Mouse (Mus musculus): ENCODE measurements around the gene Stub1. TPM values are rescaled to one million over a fixed set of nuclear protein-coding genes. Genes with fewer than 3 reads are reported as not detected.
A peak's percentile ranks its signal among the peaks of the same experiment; 100 is the strongest.

Gene Stub1
- total RNA-seq, 2 experiments from 2014 or later, result 163 to 164 TPM

DNA sequence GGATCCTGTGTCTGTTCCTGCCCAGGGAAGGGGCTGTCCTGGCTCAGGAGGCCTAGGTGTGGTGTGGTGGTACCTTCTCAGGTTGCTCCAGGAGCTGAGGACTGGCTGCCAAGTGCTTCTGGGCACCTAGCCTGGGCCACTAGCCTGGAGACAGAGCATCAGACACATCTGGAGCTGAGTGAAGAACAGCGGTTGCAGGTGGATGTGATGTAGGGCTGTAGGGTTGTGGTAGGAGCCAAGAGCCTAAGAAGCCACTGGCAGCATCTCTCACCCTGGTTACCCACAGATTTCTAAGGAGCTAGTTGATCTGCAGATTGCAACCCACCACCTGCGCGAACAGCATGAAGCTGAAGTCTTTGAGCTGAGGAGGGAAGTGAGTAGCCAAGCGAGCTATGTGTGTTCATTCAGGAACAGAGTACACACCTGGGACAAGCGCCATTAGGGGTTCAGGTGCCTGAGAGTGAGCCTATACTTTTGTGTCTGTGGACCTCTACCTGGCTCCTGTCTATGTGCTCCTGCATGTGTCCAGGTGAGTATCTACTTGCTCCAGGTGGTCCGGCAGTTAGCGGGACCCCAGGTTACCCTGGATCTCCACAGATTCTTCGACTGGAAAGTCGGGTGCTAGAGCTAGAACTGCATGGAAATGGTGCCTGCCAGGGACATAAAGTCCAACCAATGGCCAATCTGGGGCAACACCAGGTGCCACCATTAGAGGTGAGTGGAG, 46.3 kb downstream of the Stub1 start:
- DNase-seq, result no peak

DNA sequence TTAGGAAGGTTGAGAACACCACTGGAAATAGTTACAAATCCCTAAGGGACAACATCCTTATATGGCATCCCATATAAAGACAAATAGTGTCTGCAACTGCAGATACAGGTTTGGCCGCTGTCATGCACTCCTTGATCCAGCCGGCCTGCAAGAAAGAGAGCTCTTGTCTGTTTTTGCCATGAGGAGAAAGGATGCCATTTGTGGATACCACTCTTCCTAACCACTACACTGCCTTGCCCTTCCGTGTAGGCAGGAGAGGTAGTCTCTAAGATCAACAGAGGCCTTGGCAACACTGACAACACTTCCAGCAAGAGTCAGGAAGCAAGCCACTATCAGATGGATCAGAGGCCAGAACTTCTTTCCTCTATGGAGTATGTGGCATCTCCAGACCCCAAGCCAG, 46.9 kb downstream of the Stub1 start, which contains the start of gene Ccdc78:
Ccdc78 (plus strand) TSS at position 301 of the 400 bp plus-strand sequence.
- DNase-seq, result no peak

DNA sequence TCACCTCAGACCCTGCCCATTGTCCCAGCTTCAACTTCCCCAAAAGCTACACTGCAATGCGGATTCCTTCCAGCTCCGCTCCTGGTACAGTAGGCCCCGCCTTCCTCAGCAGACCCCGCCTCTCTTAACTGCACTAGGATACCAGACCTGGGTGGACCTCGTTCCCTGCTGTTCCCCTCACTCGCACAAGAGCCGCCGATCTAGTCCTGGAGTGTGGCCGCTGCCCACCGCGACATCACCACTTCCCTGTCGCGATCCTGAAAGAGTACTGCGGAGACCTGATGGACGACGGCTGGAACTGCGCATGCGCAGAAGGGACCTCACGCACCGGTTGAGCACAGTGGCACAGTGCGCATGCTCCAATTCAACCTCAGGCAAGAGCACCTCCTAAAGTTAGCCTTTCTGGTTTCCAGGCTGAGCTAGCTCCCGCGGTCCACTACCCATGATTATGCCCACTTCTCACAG, 47.9 kb downstream of the Stub1 start, which contains the start of gene Haghl:
Haghl (minus strand) TSS at position 393 of the 465 bp plus-strand sequence.
- DNase-seq, result peak; percentile 94 to 95

- DNase-seq, result no peak
These were observed 49.2 kb downstream of the Stub1 start for GRCm38 (mm10) chr17:25783861-25784574.

GRCm38 (mm10) chr17:25783086-25783485, 50.1 kb downstream of the Stub1 start:
- peak in 1 of 2 experiments; percentile 26 for DNase-seq

DNA sequence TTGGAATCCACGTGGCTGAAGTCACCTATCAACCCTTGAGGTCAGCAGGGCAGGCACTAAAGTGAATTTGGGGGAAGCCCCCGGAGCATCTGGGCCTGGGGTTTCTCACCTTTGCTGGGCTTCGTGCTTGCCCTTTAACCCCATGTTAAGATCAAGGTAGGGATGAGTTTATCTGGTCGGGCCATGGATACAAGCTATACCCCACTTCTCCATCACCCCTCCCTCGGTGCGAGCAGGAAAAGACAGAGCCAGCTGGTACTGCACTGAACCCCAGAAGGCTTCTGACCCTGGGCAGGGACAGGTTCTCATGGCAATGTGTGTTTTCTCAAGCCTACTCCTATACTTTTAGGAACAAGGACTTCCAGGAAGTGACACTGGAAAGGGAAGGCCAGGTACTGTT, 51.9 kb downstream of the Stub1 start:
- DNase-seq, result no peak

Small RNA genes within 50 kb of the gene (microRNA-seq; reads per million reads assigned to microRNA genes)
- gene Mir3082 (1.7 to 2.7 reads per million in 2 experiments), gene Mir6966 (2.1 to 2.3 reads per million in 2 experiments)

Other genes starting within 250 kb of the Stub1 start
- 100 to 1,000 TPM; 111 to 127 TPM for gene Gng13, start 116.2 kb downstream of the Stub1 start, total RNA-seq (2021)
- gene Chtf18, start 106.0 kb downstream of the Stub1 start, total RNA-seq (2021), result 1 to 10 TPM in 1 of 2 experiments, under 1 TPM in 1; 0.73 to 1.6 TPM
- gene Rpusd1, start 105.7 kb downstream of the Stub1 start, total RNA-seq (2021), result 10 to 100 TPM; 50.0 to 52.5 TPM
- under 1 TPM in 1 of 2 experiments, not detected in 1; 0.12 TPM for gene Mslnl, start 97.4 kb downstream of the Stub1 start, total RNA-seq (2021)
- under 1 TPM; 0.66 to 0.77 TPM for gene Msln, start 79.0 kb downstream of the Stub1 start, total RNA-seq (2021)
- 10 to 100 TPM; 35.1 to 37.5 TPM for gene Narfl, start 59.6 kb downstream of the Stub1 start, total RNA-seq (2021)
- 100 to 1,000 TPM in 1 of 2 experiments, 10 to 100 TPM in 1; 98.1 to 107 TPM for gene Haghl, start 47.7 kb downstream of the Stub1 start, total RNA-seq (2021)
- gene Ccdc78, start 46.8 kb downstream of the Stub1 start, total RNA-seq (2021), result under 1 TPM; 0.20 to 0.25 TPM
- 10 to 100 TPM; 80.7 to 93.1 TPM for gene Fam173a, start 40.5 kb downstream of the Stub1 start, total RNA-seq (2021)
- gene AC134908.4, start 37.7 kb downstream of the Stub1 start, total RNA-seq (2021), result under 1 TPM in 1 of 2 experiments, not detected in 1; 0.81 TPM
- 10 to 100 TPM; 73.2 to 85.6 TPM for gene Metrn, start 36.3 kb downstream of the Stub1 start, total RNA-seq (2021)
- 100 to 1,000 TPM; 643 to 644 TPM for gene Fbxl16, start 24.3 kb downstream of the Stub1 start, total RNA-seq (2021)
- gene Wdr24, start 9.8 kb downstream of the Stub1 start, total RNA-seq (2021), result 10 to 100 TPM; 25.4 to 27.3 TPM
- gene Jmjd8, start 4.5 kb downstream of the Stub1 start, total RNA-seq (2021), result 10 to 100 TPM; 58.1 to 61.0 TPM
- 10 to 100 TPM; 47.9 to 49.0 TPM for gene Rhbdl1, start 3.9 kb upstream of the Stub1 start, total RNA-seq (2021)
- gene Gm20683, start 8.4 kb upstream of the Stub1 start, total RNA-seq (2021), result 10 to 100 TPM; 29.0 to 30.4 TPM
- 100 to 1,000 TPM; 102 to 103 TPM for gene Rhot2, start 11.4 kb upstream of the Stub1 start, total RNA-seq (2021)
- gene Wdr90, start 28.1 kb upstream of the Stub1 start, total RNA-seq (2021), result 10 to 100 TPM; 19.2 to 26.2 TPM
- 10 to 100 TPM; 25.4 to 28.9 TPM for gene Mcrip2, start 35.4 kb upstream of the Stub1 start, total RNA-seq (2021)
- 10 to 100 TPM; 36.3 to 37.7 TPM for gene Mettl26, start 41.7 kb upstream of the Stub1 start, total RNA-seq (2021)
- gene Wfikkn1, start 47.5 kb upstream of the Stub1 start, total RNA-seq (2021), result 1 to 10 TPM; 1.8 to 2.4 TPM
- gene Rab40c, start 86.3 kb upstream of the Stub1 start, total RNA-seq (2021), result 10 to 100 TPM; 49.6 to 55.5 TPM
- 100 to 1,000 TPM; 125 to 129 TPM for gene Pigq, start 111.5 kb upstream of the Stub1 start, total RNA-seq (2021)
- gene Nhlrc4, start 111.6 kb upstream of the Stub1 start, total RNA-seq (2021), result under 1 TPM; 0.17 to 0.61 TPM
- under 1 TPM; 0.95 to 0.96 TPM for gene A930017K11Rik, start 119.2 kb upstream of the Stub1 start, total RNA-seq (2021)
- gene Capn15, start 152.4 kb upstream of the Stub1 start, total RNA-seq (2021), result 10 to 100 TPM; 52.5 to 60.2 TPM
- gene Rab11fip3, start 236.2 kb upstream of the Stub1 start, total RNA-seq (2021), result 100 to 1,000 TPM in 1 of 2 experiments, 10 to 100 TPM in 1; 99.5 to 112 TPM